Mouse (Mus musculus): ENCODE measurements around the gene Spsb4. TPM values are rescaled to one million over a fixed set of nuclear protein-coding genes. Genes with fewer than 3 reads are reported as not detected.
A peak's percentile ranks its signal among the peaks of the same experiment; 100 is the strongest.

The Spsb4 gene
- polyA plus RNA-seq, 1 experiment from 2014 or later = 1.2 TPM

DNA sequence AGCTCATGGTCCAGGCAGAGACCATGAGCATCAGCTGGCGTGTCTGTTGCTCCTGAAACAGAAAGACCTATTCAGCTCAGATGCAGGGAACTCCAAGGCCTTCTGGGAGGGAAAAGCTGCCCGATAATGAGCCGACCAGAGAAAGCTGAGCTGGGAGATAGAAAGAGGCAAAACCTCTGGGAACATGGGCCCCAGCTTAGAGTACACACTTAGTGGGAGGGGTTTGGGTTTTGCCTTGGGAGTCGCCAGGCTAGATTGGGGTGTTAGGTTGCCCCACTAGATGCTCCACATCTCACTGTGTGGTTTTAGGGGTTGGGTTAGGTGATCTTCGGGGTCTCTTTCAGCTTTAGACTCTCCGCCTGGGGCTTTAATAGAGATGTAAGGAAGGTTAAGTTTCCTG lies 95.5 kb downstream of the Spsb4 start:
- Histone ChIP-seq H3K27me3 (peaks cover 6% of the 10 kb centered on the region; the same call in 1 of the 2 replicates), H3K4me2 (no peak overlapping the region), H3K9me3 (replicated peaks) (no peaks in the 10 kb centered on the region), H3K9ac (no peak overlapping the region), H3K27ac (replicated peaks) (no peak overlapping the region), H3K4me1 (replicated peaks) (no peaks in the 10 kb centered on the region), H3K4me3 (replicated peaks) (no peak overlapping the region), H3K36me3 (replicated peaks) (no peaks in the 10 kb centered on the region)
- ATAC-seq (ENCODE audit: insufficient read depth) = no peak
- 72% methylated on average over 6 of the region's 6 CpGs for WGBS (ENCODE audit: insufficient replicate concordance)

DNA sequence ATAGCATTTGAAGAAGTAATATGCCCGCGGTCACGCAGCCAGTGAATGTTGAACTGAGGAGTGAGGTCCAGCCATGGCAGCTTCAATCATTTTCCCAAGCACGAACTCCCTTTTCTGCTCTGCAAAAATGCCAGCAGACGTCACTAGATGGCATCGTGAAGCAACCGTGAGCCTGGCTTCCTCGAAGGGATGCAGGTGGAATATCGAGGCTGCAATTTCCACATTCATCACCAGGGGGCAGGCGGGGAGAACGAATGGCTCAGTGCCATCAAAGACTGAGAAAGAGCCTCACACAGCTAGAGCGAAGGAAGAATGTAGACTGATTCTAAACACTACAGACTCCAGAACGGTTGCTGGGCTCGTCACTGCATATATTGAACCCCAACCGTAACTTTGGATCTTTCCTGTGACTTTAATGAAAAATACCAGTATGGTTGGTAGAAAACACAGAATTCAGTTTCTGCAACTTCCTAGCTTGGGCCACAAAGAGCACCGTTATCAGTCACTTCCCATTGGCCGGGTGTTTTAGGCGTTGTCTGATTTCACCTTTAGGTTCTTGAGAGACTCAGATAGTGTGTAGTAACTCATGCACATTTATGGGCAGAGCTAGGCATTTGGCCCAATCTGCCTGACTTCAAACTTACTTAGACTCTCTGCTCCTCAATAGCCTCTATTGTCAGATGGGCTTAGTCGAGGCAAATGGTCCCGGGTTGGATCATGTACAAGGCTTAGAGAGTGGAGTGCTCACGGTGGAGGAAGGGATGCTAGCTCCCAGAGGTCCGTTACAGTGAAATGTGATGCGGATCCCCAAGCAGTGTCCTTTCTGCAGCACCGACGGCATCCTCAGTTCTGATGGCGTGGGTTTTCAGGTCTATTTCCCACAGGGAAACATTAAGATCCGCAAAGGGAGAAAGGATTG lies 101.8 kb downstream of the Spsb4 start:
- ATAC-seq (ENCODE audit: insufficient read depth) = no peak; the same call in 1 of the 2 replicates
- 28% methylated on average over 27 of the region's 27 CpGs for WGBS (ENCODE audit: insufficient replicate concordance)

DNA sequence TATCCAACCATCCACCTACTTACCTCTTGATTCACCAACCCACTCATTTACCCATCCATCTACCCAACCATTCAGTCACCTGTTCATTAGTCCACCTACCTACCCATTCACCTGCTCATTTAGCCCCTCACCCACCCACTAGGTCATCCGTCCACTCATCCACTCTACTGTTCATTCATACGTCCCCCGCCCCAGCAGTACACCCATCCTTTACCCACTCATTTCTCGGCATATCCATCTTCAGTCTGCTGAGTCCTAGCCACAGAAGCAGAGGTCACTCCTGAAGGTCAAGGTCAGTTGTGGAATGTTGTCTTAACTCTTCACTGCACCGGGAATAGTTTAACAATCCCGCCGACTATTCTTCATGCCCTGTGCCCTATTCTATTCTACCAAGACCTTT lies 102.6 kb downstream of the Spsb4 start:
- no peak overlapping the region for H3K4me2 ChIP-seq
- WGBS (ENCODE audit: insufficient replicate concordance) = 51% methylated on average over 7 of the region's 7 CpGs
- H3K4me3 ChIP-seq (replicated peaks) = no peak overlapping the region
- H3K36me3 ChIP-seq (replicated peaks) = no peaks in the 10 kb centered on the region
- H3K9me3 ChIP-seq (replicated peaks) = no peaks in the 10 kb centered on the region
- H3K27ac ChIP-seq (replicated peaks) = no peak overlapping the region
- no peak overlapping the region for H3K9ac ChIP-seq
- H3K27me3 ChIP-seq = 0 out of 2 replicates have a peak, but pooled peaks cover under 1% of the 10 kb centered on the region
- no peaks in the 10 kb centered on the region for H3K4me1 ChIP-seq (replicated peaks)
- no peak for ATAC-seq (ENCODE audit: insufficient read depth)

More for the DNA sequence above, 101.8 kb downstream of the Spsb4 start:
- H3K27ac ChIP-seq (replicated peaks) = no peak overlapping the region
- no peaks in the 10 kb centered on the region for H3K36me3 ChIP-seq (replicated peaks)
- no peak overlapping the region for H3K4me3 ChIP-seq (replicated peaks)
- no peak overlapping the region for H3K4me2 ChIP-seq
- no peak overlapping the region for H3K9ac ChIP-seq
- no peaks in the 10 kb centered on the region for H3K4me1 ChIP-seq (replicated peaks)
- no peaks in the 10 kb centered on the region for H3K9me3 ChIP-seq (replicated peaks)
- peaks cover 3% of the 10 kb centered on the region; the same call in 1 of the 2 replicates for H3K27me3 ChIP-seq

DNA sequence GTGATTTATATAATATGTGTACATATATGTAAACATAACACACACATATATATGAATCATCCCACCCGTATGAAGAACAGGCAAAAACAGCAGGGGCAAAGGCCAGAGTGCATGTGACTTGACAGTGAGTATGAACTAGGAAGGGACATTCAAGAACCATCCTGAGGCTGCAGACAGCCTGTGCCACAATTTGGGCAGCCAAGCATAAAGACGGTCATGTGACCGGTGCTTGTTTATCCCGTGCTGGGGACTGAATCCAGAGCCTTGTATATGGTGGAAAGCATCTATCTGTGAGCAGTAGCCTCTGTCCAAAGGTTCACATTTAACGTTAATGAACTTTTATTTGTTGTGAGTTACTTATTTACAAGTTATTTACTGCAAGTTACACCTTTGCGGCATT lies 103.8 kb downstream of the Spsb4 start:
- Histone ChIP-seq H3K9ac (no peak overlapping the region), H3K27me3 (no peaks in the 10 kb centered on the region), H3K9me3 (replicated peaks) (no peaks in the 10 kb centered on the region), H3K4me3 (replicated peaks) (no peak overlapping the region), H3K4me2 (no peak overlapping the region), H3K36me3 (replicated peaks) (no peaks in the 10 kb centered on the region), H3K4me1 (replicated peaks) (no peaks in the 10 kb centered on the region), H3K27ac (replicated peaks) (no peak overlapping the region)
- WGBS (ENCODE audit: insufficient replicate concordance) = 67% methylated on average over 6 of the region's 6 CpGs
- no peak for ATAC-seq (ENCODE audit: insufficient read depth)

DNA sequence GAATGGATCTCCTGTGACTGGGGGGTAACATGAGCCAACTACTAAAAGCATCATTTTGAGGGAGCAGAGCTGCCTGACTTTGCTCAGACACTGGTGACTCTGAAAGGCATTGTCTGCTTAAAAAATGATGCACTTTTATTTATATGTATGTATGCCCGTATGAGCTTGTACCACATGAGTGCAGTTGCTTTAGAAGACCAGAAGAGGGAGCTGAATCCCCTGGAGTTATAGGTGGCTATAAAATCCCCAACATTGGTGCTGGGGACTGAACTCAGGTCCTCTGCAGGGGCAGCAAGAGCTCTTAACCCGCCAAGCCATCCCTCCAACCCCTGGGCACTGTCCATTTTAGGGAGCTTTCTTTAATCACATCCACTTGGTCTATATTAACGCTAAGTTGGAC lies 104.6 kb downstream of the Spsb4 start:
- Histone ChIP-seq H3K27ac (replicated peaks) (no peak overlapping the region), H3K9me3 (replicated peaks) (no peaks in the 10 kb centered on the region), H3K4me1 (replicated peaks) (no peaks in the 10 kb centered on the region), H3K9ac (no peak overlapping the region), H3K4me2 (no peak overlapping the region), H3K4me3 (replicated peaks) (no peak overlapping the region), H3K27me3 (no peaks in the 10 kb centered on the region), H3K36me3 (replicated peaks) (no peaks in the 10 kb centered on the region)
- WGBS (ENCODE audit: insufficient replicate concordance) = 58% methylated on average over 3 of the region's 3 CpGs
- no peak for ATAC-seq (ENCODE audit: insufficient read depth)

DNA sequence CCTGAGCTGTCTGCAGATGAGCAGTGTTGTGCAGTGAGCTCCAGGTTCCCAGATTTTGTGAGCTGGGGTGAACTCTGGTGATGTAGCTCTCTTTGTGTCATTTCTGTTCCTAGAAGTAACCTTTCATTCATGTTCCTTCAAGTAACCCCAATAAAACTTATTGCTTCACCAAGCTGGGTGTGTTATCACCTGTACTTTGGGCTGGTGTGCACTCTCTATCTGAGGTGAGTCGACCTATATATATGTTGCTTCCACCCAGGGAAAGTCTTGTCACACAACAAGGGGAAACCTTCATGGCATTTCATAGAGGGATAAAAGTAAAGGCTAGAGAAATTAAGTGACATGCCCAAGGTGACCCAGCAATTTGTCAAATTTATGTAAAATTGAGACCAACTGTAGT lies 109.1 kb downstream of the Spsb4 start:
- WGBS (ENCODE audit: insufficient replicate concordance) = 48% methylated on average over 1 of the region's 1 CpGs
- Histone ChIP-seq H3K9ac (no peak overlapping the region), H3K27me3 (no peaks in the 10 kb centered on the region), H3K9me3 (replicated peaks) (no peaks in the 10 kb centered on the region), H3K36me3 (replicated peaks) (no peaks in the 10 kb centered on the region), H3K4me1 (replicated peaks) (no peaks in the 10 kb centered on the region), H3K27ac (replicated peaks) (no peak overlapping the region), H3K4me2 (no peak overlapping the region), H3K4me3 (replicated peaks) (no peak overlapping the region)
- ATAC-seq (ENCODE audit: insufficient read depth) = no peak

DNA sequence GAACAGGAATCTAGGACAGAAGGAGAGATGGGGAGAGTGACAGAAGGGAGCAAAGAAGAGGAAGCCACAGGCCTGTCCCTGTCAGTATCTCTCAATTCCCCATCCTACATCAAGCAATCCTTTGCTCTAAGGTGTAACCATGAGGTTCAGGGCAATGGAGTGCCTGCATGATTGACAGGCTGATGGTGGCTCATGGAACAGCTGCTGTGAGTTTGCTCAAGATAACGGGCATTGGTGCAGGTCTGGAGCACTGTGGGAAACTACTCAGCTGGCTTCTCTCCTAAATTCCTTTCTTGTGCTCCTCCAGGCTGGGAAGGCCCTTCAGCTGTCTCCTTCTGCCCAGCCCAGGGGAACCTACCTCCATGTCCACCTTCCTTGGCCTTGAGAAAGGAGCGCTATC lies 109.9 kb downstream of the Spsb4 start:
- no peak overlapping the region for H3K4me2 ChIP-seq
- no peaks in the 10 kb centered on the region for H3K27me3 ChIP-seq
- H3K36me3 ChIP-seq (replicated peaks) = no peaks in the 10 kb centered on the region
- ATAC-seq (ENCODE audit: insufficient read depth) = no peak
- no peaks in the 10 kb centered on the region for H3K9me3 ChIP-seq (replicated peaks)
- H3K27ac ChIP-seq (replicated peaks) = no peak overlapping the region
- 48% methylated on average over 2 of the region's 2 CpGs for WGBS (ENCODE audit: insufficient replicate concordance)
- no peaks in the 10 kb centered on the region for H3K4me1 ChIP-seq (replicated peaks)
- H3K9ac ChIP-seq = no peak overlapping the region
- no peak overlapping the region for H3K4me3 ChIP-seq (replicated peaks)

DNA sequence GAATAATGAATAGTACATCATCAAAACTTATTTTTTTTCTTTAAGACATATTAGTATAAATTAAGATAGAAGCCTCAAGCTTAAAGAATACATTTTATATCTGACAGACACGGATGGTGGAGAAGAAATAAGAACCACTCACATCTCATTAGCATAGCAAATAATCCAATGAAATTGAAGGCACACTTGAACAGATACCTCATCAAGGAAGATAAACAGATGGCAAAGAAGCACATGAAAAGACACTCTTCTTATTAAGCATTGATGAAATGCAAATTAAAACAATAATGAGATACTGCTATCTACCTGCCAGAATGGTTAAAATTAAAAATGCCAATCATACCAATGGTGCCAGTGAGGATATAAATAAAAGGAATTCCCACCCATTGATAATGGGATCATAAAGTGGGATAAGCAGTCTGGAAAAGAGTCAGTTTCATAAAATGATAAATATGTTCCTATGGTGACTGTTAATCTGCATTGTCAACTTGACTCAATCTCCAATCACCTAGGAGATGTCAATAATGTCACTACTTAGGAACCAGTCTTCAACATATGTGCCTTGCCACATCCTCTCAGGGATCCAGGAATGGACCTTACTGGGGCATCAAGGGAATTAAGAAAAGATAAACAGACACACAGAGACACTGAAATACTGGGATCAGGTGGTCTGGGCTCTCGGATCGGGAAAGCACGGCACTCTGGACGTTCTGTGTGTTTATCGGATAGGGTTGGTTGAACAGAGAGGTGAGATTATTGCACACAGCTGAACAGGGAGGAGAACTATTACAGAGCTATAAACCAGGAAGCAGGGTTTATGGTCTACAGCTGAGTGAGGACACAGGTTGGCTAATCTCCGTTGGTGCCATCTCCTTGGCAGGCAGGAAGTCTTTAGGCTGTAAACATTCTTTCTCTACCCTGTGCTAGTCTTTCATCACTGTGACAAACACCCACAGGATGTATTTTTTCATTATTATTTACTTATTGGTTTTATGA lies 114.0 kb downstream of the Spsb4 start:
- no peaks in the 10 kb centered on the region for H3K4me1 ChIP-seq (replicated peaks)
- no peaks in the 10 kb centered on the region for H3K9me3 ChIP-seq (replicated peaks)

DNA sequence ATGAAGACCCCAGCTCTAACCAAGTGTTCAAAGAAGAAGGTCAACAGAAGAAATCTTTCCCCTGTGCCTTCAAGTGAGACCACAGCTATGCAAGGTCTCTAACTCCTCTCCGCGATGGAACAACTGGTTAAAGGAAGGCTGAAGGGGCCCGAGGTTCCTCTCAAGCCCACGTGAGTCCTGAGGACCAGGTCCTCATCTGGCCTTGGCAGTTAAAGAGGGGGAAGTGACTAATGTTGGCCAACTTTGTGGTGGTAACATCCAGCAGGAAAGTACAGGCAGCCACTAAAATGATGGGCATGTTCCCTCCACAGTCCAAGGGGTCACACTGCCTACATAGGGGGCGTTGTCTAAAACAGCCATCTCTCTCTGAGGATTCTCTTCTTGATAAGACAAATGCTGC lies 118.9 kb downstream of the Spsb4 start:
- H3K27me3 ChIP-seq = no peaks in the 10 kb centered on the region
- no peaks in the 10 kb centered on the region for H3K9me3 ChIP-seq (replicated peaks)
- H3K36me3 ChIP-seq (replicated peaks) = no peaks in the 10 kb centered on the region
- 26% methylated on average over 5 of the region's 5 CpGs for WGBS (ENCODE audit: insufficient replicate concordance)
- no peak overlapping the region for H3K9ac ChIP-seq
- peak overlapping the region; percentile 13; the same call in 1 of the 2 replicates for H3K4me2 ChIP-seq
- peak; percentile 34 for ATAC-seq (ENCODE audit: insufficient read depth)
- no peaks in the 10 kb centered on the region for H3K4me1 ChIP-seq (replicated peaks)
- peak overlapping the region; percentile 29; the same call in 1 of the 2 replicates for H3K27ac ChIP-seq (replicated peaks)
- H3K4me3 ChIP-seq (replicated peaks) = no peak overlapping the region

More for the DNA sequence above, 114.0 kb downstream of the Spsb4 start:
- Histone ChIP-seq H3K27ac (replicated peaks) (no peak overlapping the region), H3K4me3 (replicated peaks) (no peak overlapping the region), H3K27me3 (no peaks in the 10 kb centered on the region), H3K36me3 (replicated peaks) (no peaks in the 10 kb centered on the region), H3K4me2 (no peak overlapping the region), H3K9ac (no peak overlapping the region)
- ATAC-seq (ENCODE audit: insufficient read depth) = no peak
- WGBS (ENCODE audit: insufficient replicate concordance) = 70% methylated on average over 7 of the region's 7 CpGs

DNA sequence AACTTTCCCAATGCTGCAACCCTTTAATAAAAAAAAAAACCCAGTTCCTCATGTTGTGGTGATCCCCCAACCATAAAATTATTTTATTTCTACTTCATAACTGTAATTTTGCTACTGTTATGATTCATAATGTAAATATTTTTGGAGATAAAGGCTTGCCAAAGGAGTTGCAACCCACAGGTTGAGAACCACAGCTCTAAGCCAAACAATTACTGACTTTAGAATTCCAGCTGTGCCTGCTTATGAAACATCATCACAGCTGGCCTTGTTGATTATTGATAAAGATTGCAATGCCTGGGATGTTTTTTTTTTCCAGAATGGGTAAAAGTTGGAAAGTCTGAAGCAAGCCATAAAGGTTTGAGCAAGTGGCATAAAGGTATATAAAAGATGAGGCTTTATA lies 119.6 kb downstream of the Spsb4 start:
- Histone ChIP-seq H3K4me2 (no peak overlapping the region), H3K36me3 (replicated peaks) (no peaks in the 10 kb centered on the region), H3K4me3 (replicated peaks) (no peak overlapping the region), H3K4me1 (replicated peaks) (no peaks in the 10 kb centered on the region), H3K9ac (no peak overlapping the region), H3K27me3 (no peaks in the 10 kb centered on the region), H3K9me3 (replicated peaks) (no peaks in the 10 kb centered on the region), H3K27ac (replicated peaks) (no peak overlapping the region)
- ATAC-seq (ENCODE audit: insufficient read depth) = no peak

DNA sequence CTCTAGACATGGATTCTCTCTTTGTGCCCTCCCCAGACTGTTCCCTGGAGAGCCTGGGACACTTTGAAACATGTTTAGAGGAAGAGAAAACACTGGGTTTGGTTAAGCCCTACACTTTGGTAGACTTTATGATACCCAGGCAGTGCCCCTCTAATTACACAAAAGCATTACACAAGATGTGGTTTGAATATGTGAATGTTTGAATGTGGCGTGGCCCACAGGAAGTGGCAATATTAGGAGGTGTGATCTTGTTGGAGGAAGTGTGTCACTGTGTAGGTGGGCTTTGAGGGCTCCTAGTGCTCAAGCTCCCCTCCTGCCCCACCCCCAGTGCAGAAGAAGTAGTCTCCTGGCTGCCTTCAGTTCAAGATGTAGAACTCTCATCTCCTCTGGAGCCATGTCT lies 122.0 kb downstream of the Spsb4 start:
- Histone ChIP-seq H3K4me1 (replicated peaks) (no peaks in the 10 kb centered on the region), H3K4me3 (replicated peaks) (no peak overlapping the region), H3K4me2 (no peak overlapping the region), H3K27ac (replicated peaks) (no peak overlapping the region), H3K9ac (no peak overlapping the region), H3K36me3 (replicated peaks) (no peaks in the 10 kb centered on the region), H3K9me3 (replicated peaks) (no peaks in the 10 kb centered on the region), H3K27me3 (no peaks in the 10 kb centered on the region)
- 41% methylated on average over 1 of the region's 1 CpGs for WGBS (ENCODE audit: insufficient replicate concordance)
- no peak for ATAC-seq (ENCODE audit: insufficient read depth)

Measured in liver, embryonic 15.5 days (tissue).